Mouse (Mus musculus) stomach, embryonic 15.5 days (tissue): ENCODE data around the gene Scube3. TPM values are rescaled to one million over a fixed set of nuclear protein-coding genes. Genes with fewer than 3 reads are reported as not detected.
"Not testable (repeated sequence)": the region's sequence is repeated elsewhere in the genome, so short reads cannot be mapped to it uniquely, and the experiment has no call there.

Experiments
- ATAC-seq: fragments of 200-750 bp; cut with Nextera tagmentation; 2 replicates; pipeline ENCODE4 v1.8.0; 2017; ENCODE audit warnings: low read depth, moderate number of reproducible peaks, moderate TSS enrichment; ENCODE audit not compliant: insufficient read depth, low FRiP score
- H3K27ac ChIP-seq: fragments of 300-500 bp; sonication (generic); 2 replicates; pipeline ENCODE4 v1.5.1; 2015; ENCODE audit warnings: mild to moderate bottlenecking, inconsistent platforms
- H3K27me3 ChIP-seq: fragments of 300-500 bp; sonication (generic); replicated peaks from 2 replicates; pipeline ENCODE4 v1.6.1; 2015; ENCODE audit warnings: inconsistent platforms
- H3K36me3 ChIP-seq: fragments of 300-500 bp; sonication (generic); 2 replicates; pipeline ENCODE4 v1.6.1; 2015; ENCODE audit warnings: inconsistent platforms
- H3K4me1 ChIP-seq: fragments of 300-500 bp; sonication (generic); 2 replicates; pipeline ENCODE4 v1.6.1; 2015; ENCODE audit warnings: inconsistent platforms
- H3K4me2 ChIP-seq: fragments of 300-500 bp; sonication (generic); 2 replicates; pipeline ENCODE4 v1.6.1; 2015; ENCODE audit warnings: mild to moderate bottlenecking, inconsistent platforms
- H3K4me3 ChIP-seq: fragments of 300-500 bp; sonication (generic); replicated peaks from 2 replicates; pipeline ENCODE4 v1.5.1; 2015; ENCODE audit warnings: inconsistent platforms
- H3K9ac ChIP-seq: fragments of 300-500 bp; sonication (generic); 2 replicates; pipeline ENCODE4 v1.6.1; 2015; ENCODE audit warnings: inconsistent platforms
- H3K9me3 ChIP-seq: fragments of 300-500 bp; sonication (generic); 2 replicates; pipeline ENCODE4 v1.6.1; 2016; ENCODE audit warnings: inconsistent platforms
- WGBS: fragments of 180-500 bp; shearing (Covaris S2); methylation state at CpG from one replicate; pipeline ENCODE4 v1.1.7; 2015; 5-methylcytosine and 5-hydroxymethylcytosine counted together
- polyA plus RNA-seq: library from polyadenylated mRNA; unstranded; fragments of >200 nt; fragmentation: Nextera tagmentation; extraction: Ambion mirVana; gene quantifications from 2 replicates; pipeline ENCODE4 v1.2.1, GENCODE M21; 2015

The Scube3 gene
- polyA plus RNA-seq, 1 experiment from 2014 or later, result 2.4 TPM

DNA sequence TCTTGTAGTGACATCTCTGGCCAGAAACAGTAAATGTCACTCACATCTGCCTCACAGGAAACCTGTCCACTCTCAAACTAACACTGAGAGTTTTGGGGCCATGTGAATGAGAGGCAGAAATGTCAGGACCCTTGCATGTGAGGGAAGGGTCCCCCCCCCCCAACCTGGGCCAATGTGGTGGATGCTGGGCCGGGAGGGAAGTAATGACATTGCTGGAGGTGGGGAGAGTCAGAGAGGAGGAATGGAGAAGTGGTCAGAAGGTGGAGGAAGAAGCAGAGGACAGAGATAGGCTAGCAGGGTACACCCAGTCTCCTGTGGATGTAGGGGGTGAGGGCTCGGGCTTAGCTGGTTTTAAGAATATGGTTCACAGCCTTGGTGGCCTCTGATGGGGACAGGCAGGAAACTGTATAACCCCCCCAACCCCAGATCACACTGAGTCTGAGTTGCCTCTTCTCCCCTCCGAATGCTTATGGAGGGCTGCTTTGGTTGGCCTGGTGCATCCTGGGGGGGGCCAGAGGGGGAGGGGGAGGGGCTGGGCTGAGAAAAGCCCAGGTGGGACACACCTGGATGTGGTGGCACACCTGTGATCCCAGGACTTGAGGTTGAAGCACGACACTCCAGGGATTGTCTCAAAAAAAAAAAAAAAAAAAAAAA, 67.6 kb downstream of the Scube3 start:
- Histone ChIP-seq H3K9me3 (no peaks in the 10 kb centered on the region), H3K4me2 (no peak overlapping the region), H3K4me1 (peaks cover 12% of the 10 kb centered on the region), H3K27ac (no peak overlapping the region), H3K27me3 (no peaks in the 10 kb centered on the region), H3K36me3 (no peaks in the 10 kb centered on the region), H3K4me3 (no peak overlapping the region), H3K9ac (no peak overlapping the region)
- 60% methylated on average over 4 of the region's 4 CpGs for WGBS
- ATAC-seq, result no peak

DNA sequence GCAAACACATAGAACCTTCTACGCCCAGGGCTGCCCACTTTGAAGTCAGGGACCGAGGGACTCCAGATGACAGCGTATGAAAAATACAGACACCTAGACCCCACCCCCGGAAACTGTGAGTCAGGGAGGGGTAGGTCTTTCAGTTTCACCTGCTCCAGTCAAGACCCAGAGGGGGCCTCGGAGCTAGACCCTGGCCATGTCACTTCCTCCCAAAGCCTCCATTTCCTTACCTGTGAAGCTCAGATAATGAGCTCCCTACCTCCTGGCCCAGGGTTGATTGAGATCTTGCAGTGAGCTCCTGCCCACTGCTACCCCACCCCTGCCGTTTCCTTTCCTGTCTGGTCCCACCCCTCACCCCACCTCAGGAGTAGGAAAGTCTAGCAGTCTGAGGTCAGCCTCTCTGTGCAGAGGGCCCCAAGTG, 70.0 kb downstream of the Scube3 start:
- Histone ChIP-seq H3K27ac (no peak overlapping the region), H3K4me1 (peaks cover 11% of the 10 kb centered on the region), H3K9me3 (no peaks in the 10 kb centered on the region), H3K36me3 (no peaks in the 10 kb centered on the region), H3K4me2 (no peak overlapping the region), H3K27me3 (no peaks in the 10 kb centered on the region), H3K9ac (no peak overlapping the region), H3K4me3 (no peak overlapping the region)
- ATAC-seq, result no peak
- 69% methylated on average over 6 of the region's 6 CpGs for WGBS

DNA sequence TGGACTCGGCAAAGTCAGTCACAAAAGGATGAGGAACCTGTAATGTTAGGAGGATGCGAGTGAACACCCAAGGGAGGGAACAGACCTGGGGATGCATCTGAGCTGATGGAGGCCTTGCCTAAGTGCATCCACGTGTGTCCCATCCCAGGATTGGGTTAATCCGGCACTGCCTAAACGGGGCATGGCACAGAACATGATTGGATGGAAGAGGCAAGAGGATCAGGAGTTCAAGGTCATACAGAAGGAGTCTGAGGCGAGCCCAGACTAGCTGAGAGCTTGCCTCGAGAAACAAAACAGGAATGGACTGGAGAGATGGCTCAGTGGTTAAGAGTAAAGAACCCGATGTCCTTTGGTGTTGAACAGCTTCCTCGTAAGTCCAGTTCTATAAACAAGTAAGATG, 70.5 kb downstream of the Scube3 start:
- H3K9ac ChIP-seq, result no peak overlapping the region
- WGBS, result 55% methylated on average over 9 of the region's 9 CpGs

DNA sequence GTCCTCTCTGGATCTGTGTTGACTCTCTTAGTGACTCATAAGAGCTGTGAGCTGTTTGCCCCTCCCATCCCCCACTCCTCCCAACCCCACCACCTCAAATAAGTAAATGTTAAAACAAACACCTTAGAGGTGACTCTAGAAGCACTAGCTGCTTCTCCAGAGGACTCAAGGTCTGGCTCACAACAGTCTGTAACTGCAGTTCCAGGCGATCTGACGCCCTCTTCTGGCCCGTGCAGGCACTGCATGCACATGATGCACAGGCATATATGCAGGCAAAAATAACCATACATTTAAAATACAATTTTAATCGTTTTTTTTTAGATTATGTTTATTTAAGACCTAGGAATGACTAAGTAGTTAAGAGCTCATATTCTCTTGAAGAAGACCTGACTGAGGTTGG, 71.3 kb downstream of the Scube3 start:
- H3K36me3 ChIP-seq, result no peaks in the 10 kb centered on the region
- H3K4me2 ChIP-seq, result no peak overlapping the region
- no peak overlapping the region; the same call in 1 of the 2 replicates for H3K27ac ChIP-seq
- no peaks in the 10 kb centered on the region for H3K9me3 ChIP-seq
- 28% methylated on average over 4 of the region's 4 CpGs for WGBS
- peak; percentile 45; the same call in 1 of the 2 replicates for ATAC-seq
- H3K27me3 ChIP-seq, result no peaks in the 10 kb centered on the region
- no peak overlapping the region for H3K9ac ChIP-seq
- H3K4me3 ChIP-seq, result no peak overlapping the region
- 0 out of 2 replicates have a peak, but pooled peaks cover 9% of the 10 kb centered on the region for H3K4me1 ChIP-seq

More for the DNA sequence above, 70.5 kb downstream of the Scube3 start:
- H3K27me3 ChIP-seq, result no peaks in the 10 kb centered on the region
- H3K27ac ChIP-seq, result no peak overlapping the region; the same call in 1 of the 2 replicates
- no peaks in the 10 kb centered on the region for H3K36me3 ChIP-seq
- no peak overlapping the region for H3K4me2 ChIP-seq
- H3K4me1 ChIP-seq, result peaks cover 8% of the 10 kb centered on the region
- H3K4me3 ChIP-seq, result no peak overlapping the region
- ATAC-seq, result no peak
- no peaks in the 10 kb centered on the region for H3K9me3 ChIP-seq

DNA sequence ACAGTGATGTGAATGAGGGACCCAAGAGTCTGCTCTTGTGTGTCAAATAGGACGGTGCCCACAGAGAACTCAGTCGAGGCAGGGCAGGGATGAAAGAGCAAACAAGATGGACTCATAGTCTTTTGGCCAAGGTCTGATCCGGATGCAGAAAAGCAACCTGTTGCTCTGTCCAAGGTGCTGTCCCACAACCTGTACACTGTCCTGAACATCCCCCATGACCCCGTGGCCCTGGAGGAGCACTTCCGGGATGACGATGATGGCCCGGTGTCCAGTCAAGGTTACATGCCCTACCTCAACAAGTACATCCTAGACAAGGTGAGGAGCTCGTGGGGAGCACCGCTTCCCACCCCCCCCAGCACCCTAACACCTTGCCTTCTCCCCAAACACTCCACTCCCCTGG, 74.8 kb downstream of the Scube3 start:
- no peak for ATAC-seq
- Histone ChIP-seq H3K9me3 (no peaks in the 10 kb centered on the region), H3K4me3 (no peak overlapping the region), H3K27me3 (no peaks in the 10 kb centered on the region), H3K36me3 (no peaks in the 10 kb centered on the region), H3K4me1 (0 out of 2 replicates have a peak, but pooled peaks cover 12% of the 10 kb centered on the region), H3K27ac (no peak overlapping the region), H3K4me2 (no peak overlapping the region), H3K9ac (no peak overlapping the region)
- WGBS, result 81% methylated on average over 9 of the region's 9 CpGs

DNA sequence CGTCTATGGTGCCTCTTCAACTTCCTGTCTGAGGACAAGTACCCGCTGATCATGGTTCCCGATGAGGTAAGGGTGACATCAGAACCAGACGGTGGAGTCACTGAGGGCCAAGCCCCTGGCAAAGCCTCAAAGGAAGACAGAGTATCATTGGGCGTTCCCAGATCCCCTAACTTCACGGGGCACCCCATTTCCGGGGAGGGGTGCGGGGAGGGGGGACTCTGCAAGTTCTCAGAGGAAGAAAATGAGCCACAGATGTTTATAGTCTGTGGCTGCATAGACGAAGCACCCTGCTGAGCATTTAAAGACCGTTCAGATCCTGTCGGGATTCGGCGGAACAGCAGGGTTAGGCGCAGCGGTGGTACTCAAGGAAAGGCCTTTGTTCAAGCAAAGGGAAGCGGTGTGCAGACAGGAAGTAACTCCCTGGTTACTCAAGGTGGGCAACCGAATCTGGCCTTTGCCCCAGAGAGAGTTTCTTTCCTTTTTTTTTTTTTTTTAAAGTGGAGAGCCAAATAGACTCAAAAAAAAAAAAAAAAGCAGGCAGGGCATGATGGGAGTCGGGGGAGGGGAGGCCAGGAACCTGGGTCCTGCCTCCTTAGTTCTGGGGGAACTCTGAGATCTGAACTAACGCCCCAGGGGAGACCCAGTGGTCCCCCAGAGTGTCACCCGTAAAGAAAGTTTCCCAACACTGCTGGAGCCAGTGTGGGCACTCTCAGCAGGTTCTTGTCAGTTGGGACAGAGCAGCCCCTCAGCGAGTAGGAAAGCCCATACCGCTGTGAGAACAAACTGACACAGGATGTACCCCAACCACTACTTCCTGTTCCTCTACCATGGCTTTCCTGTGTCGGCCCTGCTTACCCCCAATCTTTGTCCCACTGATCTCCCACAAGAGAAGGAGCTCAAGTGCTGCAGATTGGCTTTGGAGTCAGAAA, 76.0 kb downstream of the Scube3 start:
- whole genome bisulfite sequencing, result 27% methylated on average over 23 of the region's 23 CpGs
- H3K4me2 ChIP-seq, result peak overlapping the region; percentile 6; the same call in 1 of the 2 replicates
- H3K9ac ChIP-seq, result no peak overlapping the region
- no peak for ATAC-seq
- no peak overlapping the region for H3K4me3 ChIP-seq
- H3K27ac ChIP-seq, result peak overlapping the region; percentile 51; the same call in 1 of the 2 replicates
- 0 out of 2 replicates have a peak, but pooled peaks cover 12% of the 10 kb centered on the region for H3K4me1 ChIP-seq
- H3K36me3 ChIP-seq, result no peaks in the 10 kb centered on the region
- H3K27me3 ChIP-seq, result no peaks in the 10 kb centered on the region
- no peaks in the 10 kb centered on the region for H3K9me3 ChIP-seq

DNA sequence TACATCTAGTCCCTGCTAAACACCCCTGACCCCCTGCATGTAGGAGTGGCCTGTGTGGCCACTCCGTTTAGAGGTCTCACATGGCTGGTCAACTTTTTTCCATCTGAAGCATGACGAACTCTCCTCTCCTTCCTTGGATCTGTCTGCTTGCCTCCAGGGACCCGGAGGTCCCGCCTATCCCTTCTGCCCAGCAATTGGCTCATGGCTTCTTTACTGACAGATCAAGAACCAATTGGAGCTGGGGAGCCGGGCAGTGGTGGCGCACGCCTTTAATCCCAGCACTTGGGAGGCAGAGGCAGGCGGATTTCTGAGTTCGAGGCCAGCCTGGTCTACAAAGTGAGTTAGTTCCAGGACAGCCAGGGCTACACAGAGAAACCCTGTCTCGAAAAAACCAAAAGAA, 80.5 kb downstream of the Scube3 start:
- H3K27ac ChIP-seq, H3K27me3 ChIP-seq, H3K9ac ChIP-seq, ATAC-seq, H3K9me3 ChIP-seq, H3K4me3 ChIP-seq, H3K4me2 ChIP-seq, H3K36me3 ChIP-seq: not testable (repeated sequence)
- peaks cover 28% of the 10 kb centered on the region; the same call in 1 of the 2 replicates for H3K4me1 ChIP-seq
- 91% methylated on average over 10 of the region's 10 CpGs for WGBS

DNA sequence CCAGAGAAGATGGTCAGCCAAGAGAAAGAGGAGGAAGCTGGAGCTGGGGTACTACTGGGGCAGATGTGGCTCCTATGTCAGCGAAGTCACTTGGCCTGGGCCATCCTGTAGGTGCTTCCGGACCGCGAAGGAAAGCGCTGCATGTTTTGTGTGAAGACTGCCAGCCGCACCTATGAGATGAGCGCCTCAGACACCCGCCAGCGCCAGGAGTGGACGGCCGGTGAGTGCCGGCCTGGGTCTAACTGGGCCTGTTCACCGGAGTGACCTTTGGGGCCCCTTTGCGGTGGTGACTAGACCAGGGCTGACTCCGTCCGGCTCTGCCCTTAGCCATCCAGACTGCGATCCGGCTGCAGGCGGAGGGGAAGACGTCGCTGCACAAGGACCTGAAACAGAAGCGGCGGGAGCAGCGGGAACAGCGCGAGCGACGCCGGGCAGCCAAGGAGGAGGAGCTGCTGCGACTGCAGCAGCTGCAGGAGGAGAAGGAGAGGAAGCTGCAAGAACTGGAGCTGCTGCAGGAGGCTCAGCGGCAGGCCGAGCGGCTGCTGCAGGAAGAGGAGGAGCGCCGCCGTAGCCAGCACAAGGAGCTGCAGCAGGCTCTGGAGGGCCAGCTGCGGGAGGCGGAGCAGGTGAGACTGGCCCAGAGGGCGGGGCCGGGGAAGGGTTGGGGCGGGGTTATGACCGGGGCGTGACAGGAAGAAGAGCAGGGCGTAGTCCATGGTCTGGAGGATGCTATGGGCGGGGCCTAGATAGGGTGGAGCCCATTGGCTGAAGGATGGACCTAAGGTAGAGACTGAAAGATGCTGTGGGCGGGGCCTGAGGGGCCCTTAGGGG, 81.8 kb downstream of the Scube3 start:
- peak; percentile 92 for ATAC-seq
- 1% methylated on average over 46 of the region's 46 CpGs for WGBS
- Histone ChIP-seq H3K4me1 (peaks cover 21% of the 10 kb centered on the region; the same call in 1 of the 2 replicates), H3K9me3 (no peaks in the 10 kb centered on the region), H3K4me2 (peak overlapping the region; percentile 99), H3K36me3 (peaks cover 5% of the 10 kb centered on the region; the same call in 1 of the 2 replicates), H3K4me3 (peak overlapping the region; percentile 52), H3K27ac (peak overlapping the region; percentile 91), H3K9ac (peak overlapping the region; percentile 63), H3K27me3 (no peaks in the 10 kb centered on the region)

Other genes starting within 250 kb of the Scube3 start
- 14.9 and 18.4 TPM in 2 replicates for gene Anks1, start 232.8 kb upstream of the Scube3 start, polyA plus RNA-seq
- 56.3 and 62.4 TPM in 2 replicates for gene Taf11, start 232.3 kb upstream of the Scube3 start, polyA plus RNA-seq
- 2.2 and 2.8 TPM in 2 replicates for gene Tcp11, start 61.5 kb upstream of the Scube3 start, polyA plus RNA-seq
- 28.1 and 36.2 TPM in 2 replicates for gene Zfp523, start 35.0 kb downstream of the Scube3 start, polyA plus RNA-seq
- gene Def6, start 65.6 kb downstream of the Scube3 start, polyA plus RNA-seq, result 9.6 and 10.0 TPM in 2 replicates
- 3.3 and 4.6 TPM in 2 replicates for gene Ppard, start 90.6 kb downstream of the Scube3 start, polyA plus RNA-seq
- gene Fance, start 171.4 kb downstream of the Scube3 start, polyA plus RNA-seq, result 26.9 and 29.9 TPM in 2 replicates
- gene Rpl10a, start 186.3 kb downstream of the Scube3 start, polyA plus RNA-seq, result 490 and 616 TPM in 2 replicates
- 11.5 and 12.0 TPM in 2 replicates for gene Tead3, start 208.7 kb downstream of the Scube3 start, polyA plus RNA-seq
- gene Tulp1, start 223.1 kb downstream of the Scube3 start, polyA plus RNA-seq, result 4.2 and 5.0 TPM in 2 replicates